Mouse (Mus musculus) hindbrain, embryonic 16.5 days (tissue): ENCODE data around the gene Ier2. TPM values are rescaled to one million over a fixed set of nuclear protein-coding genes. Genes with fewer than 3 reads are reported as not detected.

Experiments
- ATAC-seq: fragments of 200-750 bp; cut with Nextera tagmentation; 2 replicates; pipeline ENCODE4 v1.8.0; 2017; ENCODE audit warnings: moderate TSS enrichment, moderate library complexity
- H3K27ac ChIP-seq: fragments of 300-500 bp; sonication (generic); 2 replicates; pipeline ENCODE4 v1.5.1; 2014; ENCODE audit warnings: low read depth, mild to moderate bottlenecking, control low read depth, low read length, moderate library complexity
- H3K27me3 ChIP-seq: fragments of 300-500 bp; sonication (generic); replicated peaks from 2 replicates; pipeline ENCODE4 v1.6.1; 2014; ENCODE audit warnings: low read length; ENCODE audit not compliant: control insufficient read depth, insufficient read depth
- H3K36me3 ChIP-seq: fragments of 300-500 bp; sonication (generic); 2 replicates; pipeline ENCODE4 v1.6.1; 2014; ENCODE audit warnings: mild to moderate bottlenecking, low read length, moderate library complexity, mixed read lengths; ENCODE audit not compliant: control insufficient read depth, insufficient read depth
- H3K4me1 ChIP-seq: fragments of 300-500 bp; sonication (generic); 2 replicates; pipeline ENCODE4 v1.6.1; 2014; ENCODE audit warnings: low read depth, low read length; ENCODE audit not compliant: control insufficient read depth, insufficient read depth
- H3K4me2 ChIP-seq: fragments of 300-500 bp; sonication (generic); 2 replicates; pipeline ENCODE4 v1.6.1; 2014; ENCODE audit warnings: mild to moderate bottlenecking, low read length, control low read depth, moderate library complexity
- H3K4me3 ChIP-seq: fragments of 300-500 bp; sonication (generic); 2 replicates; pipeline ENCODE4 v1.5.1; 2014; ENCODE audit warnings: mild to moderate bottlenecking, low read length, control low read depth, moderate library complexity
- H3K9ac ChIP-seq: fragments of 300-500 bp; sonication (generic); 2 replicates; pipeline ENCODE4 v1.6.1; 2014; ENCODE audit warnings: low read depth, mild to moderate bottlenecking, control low read depth, low read length, moderate library complexity
- H3K9me3 ChIP-seq: fragments of 300-500 bp; sonication (generic); 2 replicates; pipeline ENCODE4 v1.6.1; 2014; ENCODE audit warnings: mild to moderate bottlenecking, low read length, moderate library complexity; ENCODE audit not compliant: control insufficient read depth
- WGBS: fragments of 180-500 bp; shearing (Covaris S2); extraction: QIAGEN DNeasy Blood & Tissue Kit; methylation state at CpG from one replicate; pipeline ENCODE4 v1.1.7; 2014; 5-methylcytosine and 5-hydroxymethylcytosine counted together
- polyA plus RNA-seq: library from polyadenylated mRNA; unstranded; fragments of >200 nt; fragmentation: Nextera tagmentation; extraction: Ambion mirVana; gene quantifications from 2 replicates; pipeline ENCODE4 v1.2.1, GENCODE M21; 2015

The Ier2 gene
- polyA plus RNA-seq, 1 experiment from 2014 or later, result 18.2 TPM

DNA sequence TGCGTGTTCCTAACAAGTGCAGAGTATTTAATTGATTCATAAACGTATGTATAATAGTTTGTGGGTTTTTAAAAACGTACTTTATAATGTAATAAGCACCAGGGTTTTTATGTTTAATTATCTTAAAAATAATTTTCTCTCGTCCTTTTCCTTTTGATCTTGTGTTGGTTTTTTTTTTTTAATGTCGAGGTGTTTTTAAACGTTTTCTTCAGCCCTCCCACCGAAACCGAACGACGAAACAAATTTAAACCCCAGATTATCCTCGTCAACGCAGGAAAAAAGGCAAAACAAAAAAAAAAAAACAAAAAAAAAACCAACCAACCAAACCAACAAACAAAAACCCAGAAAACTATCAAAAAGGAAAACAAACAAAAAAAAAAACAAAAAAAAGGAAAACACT is 43.3 kb upstream of the Ier2 start:
- H3K36me3 ChIP-seq, result no peaks in the 10 kb centered on the region
- H3K27me3 ChIP-seq, result peaks cover 20% of the 10 kb centered on the region
- peak overlapping the region; percentile 45 for H3K4me2 ChIP-seq
- no peak overlapping the region; the same call in 1 of the 2 replicates for H3K4me3 ChIP-seq
- no peaks in the 10 kb centered on the region for H3K9me3 ChIP-seq
- H3K27ac ChIP-seq, result no peak overlapping the region
- WGBS, result 6% methylated on average over 12 of the region's 12 CpGs
- ATAC-seq, result no peak
- H3K4me1 ChIP-seq, result peaks cover 33% of the 10 kb centered on the region
- peak overlapping the region; percentile 51 for H3K9ac ChIP-seq

DNA sequence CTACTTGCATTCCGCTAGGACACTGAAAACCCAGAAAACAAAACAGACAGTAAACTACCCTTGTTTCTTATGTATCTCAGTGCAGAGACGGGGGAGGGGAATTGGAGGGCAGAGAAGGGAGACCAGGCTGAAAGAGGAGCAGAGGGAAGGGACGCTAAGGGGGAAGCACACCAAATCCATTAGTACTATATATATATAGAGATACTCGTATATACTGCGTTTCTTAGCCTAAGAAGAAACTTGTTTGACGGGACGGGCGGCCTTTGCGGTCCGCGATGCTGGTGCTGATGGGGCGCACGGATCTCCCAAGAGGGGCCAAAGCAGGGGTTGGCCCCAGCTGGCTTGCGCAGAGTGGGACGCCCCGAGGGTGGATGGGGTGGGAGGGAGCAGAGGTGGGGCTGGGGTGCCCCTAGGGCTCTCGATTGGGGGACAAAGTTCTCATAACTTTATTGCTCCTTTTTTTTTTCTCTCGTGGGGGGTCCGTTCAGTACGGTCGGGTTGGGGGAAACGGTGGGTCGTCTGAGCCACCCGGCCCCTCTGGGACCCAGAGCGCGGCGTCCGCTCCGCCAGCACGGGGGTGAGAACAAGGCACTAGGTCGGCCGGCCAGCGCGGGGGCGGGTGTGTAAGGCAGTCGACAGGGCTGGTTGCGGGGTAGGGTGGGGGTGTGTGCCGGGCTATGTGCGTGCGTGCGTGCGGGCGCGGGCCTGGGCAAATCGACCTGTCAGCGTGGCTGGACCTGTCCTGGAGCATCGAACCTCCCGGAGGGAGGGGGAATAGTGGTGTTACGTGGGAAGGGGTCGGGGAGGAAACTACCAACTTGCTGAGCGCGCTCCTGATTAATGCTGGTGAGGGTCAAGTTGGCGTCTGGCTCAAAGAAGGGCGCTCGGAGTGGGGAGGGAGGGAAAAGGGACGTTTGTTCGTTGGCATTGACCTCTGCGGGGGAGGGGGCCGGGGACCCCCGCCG is 42.5 kb upstream of the Ier2 start:
- H3K4me2 ChIP-seq, result peak overlapping the region; percentile 45
- WGBS, result 2% methylated on average over 57 of the region's 61 CpGs
- ATAC-seq, result no peak
- peak overlapping the region; percentile 69 for H3K27ac ChIP-seq
- peaks cover 20% of the 10 kb centered on the region for H3K27me3 ChIP-seq
- peak overlapping the region; percentile 20 for H3K4me3 ChIP-seq
- peak overlapping the region; percentile 51 for H3K9ac ChIP-seq
- no peaks in the 10 kb centered on the region for H3K9me3 ChIP-seq
- peaks cover 33% of the 10 kb centered on the region for H3K4me1 ChIP-seq
- H3K36me3 ChIP-seq, result no peaks in the 10 kb centered on the region

- H3K27ac ChIP-seq, result peak overlapping the region; percentile 69
- H3K9me3 ChIP-seq, result no peaks in the 10 kb centered on the region
- 4% methylated on average over 16 of the region's 16 CpGs for WGBS
- H3K4me1 ChIP-seq, result peaks cover 28% of the 10 kb centered on the region
- peak overlapping the region; percentile 41; the same call in 1 of the 2 replicates for H3K9ac ChIP-seq
- ATAC-seq, result no peak
- no peaks in the 10 kb centered on the region for H3K36me3 ChIP-seq
- peaks cover 20% of the 10 kb centered on the region for H3K27me3 ChIP-seq
- peak overlapping the region; percentile 45 for H3K4me2 ChIP-seq
- no peak overlapping the region for H3K4me3 ChIP-seq
Measured at GRCm38 (mm10) chr8:84704356-84704755, 41.7 kb upstream of the Ier2 start.

GRCm38 (mm10) chr8:84703466-84704249 is 41.0 kb upstream of the Ier2 start:
- WGBS, result 12% methylated on average over 34 of the region's 38 CpGs

DNA sequence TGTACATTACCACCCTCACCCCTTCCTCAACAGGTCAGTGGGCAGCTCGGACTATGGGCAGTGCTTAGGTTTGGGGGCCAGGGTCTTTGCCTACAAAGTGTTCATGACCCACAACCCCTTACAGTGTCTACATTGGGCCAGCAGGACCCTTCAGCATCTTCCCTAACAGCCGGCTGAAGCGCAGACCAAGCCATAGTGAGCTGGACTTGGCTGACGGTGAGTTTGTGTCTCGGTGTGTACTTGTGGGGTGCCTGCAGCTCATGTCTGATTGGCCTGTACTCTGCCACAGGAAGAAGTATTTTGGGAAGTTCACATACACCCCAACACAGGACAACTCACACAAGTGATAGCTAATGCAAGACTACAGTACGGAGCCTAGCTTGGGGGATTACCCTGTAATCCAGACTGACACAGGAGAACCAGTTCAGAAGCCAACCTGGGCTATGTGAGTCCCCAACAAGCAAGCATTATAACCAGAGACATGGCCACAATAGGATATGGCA is 40.4 kb upstream of the Ier2 start:
- Histone ChIP-seq H3K36me3 (peaks cover 5% of the 10 kb centered on the region; the same call in 1 of the 2 replicates), H3K4me3 (no peak overlapping the region), H3K9me3 (no peaks in the 10 kb centered on the region), H3K27me3 (peaks cover 20% of the 10 kb centered on the region), H3K4me2 (peak overlapping the region; percentile 13), H3K27ac (no peak overlapping the region), H3K9ac (no peak overlapping the region), H3K4me1 (peaks cover 21% of the 10 kb centered on the region)
- ATAC-seq, result no peak
- WGBS, result 82% methylated on average over 6 of the region's 6 CpGs

More at GRCm38 (mm10) chr8:84703466-84704249, 41.0 kb upstream of the Ier2 start:
- H3K27me3 ChIP-seq, result peaks cover 20% of the 10 kb centered on the region
- no peaks in the 10 kb centered on the region for H3K9me3 ChIP-seq
- no peak for ATAC-seq
- H3K4me2 ChIP-seq, result peak overlapping the region; percentile 21; the same call in 1 of the 2 replicates
- peak overlapping the region; percentile 41 for H3K9ac ChIP-seq
- no peaks in the 10 kb centered on the region; the same call in 1 of the 2 replicates for H3K36me3 ChIP-seq
- 0 out of 2 replicates have a peak overlapping the region, but pooled peaks have one; percentile 3 for H3K4me3 ChIP-seq
- H3K4me1 ChIP-seq, result peaks cover 24% of the 10 kb centered on the region
- H3K27ac ChIP-seq, result peak overlapping the region; percentile 69; the same call in 1 of the 2 replicates

DNA sequence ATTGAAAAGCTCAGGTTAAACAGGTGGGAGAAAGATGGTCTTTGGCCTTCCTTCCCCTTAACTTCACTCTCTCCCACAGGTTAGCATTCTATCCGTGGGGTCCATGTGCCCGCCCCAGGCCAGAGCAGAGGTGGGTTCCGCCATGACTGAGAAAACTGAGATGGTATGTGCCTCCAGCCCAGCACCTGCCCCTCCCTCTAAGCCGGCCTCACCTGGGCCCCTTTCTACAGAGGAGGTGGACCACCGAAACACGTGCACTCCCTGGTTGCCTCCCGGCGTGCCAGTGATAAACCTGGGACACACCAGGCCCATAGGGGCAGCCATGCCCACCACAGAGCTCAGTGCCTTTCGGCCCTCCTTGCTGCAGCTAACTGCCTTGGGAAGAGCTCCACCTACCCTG is 39.9 kb upstream of the Ier2 start:
- peaks cover 18% of the 10 kb centered on the region for H3K4me1 ChIP-seq
- no peak overlapping the region for H3K9ac ChIP-seq
- 75% methylated on average over 9 of the region's 9 CpGs for WGBS
- ATAC-seq, result no peak
- peaks cover 9% of the 10 kb centered on the region for H3K36me3 ChIP-seq
- H3K4me2 ChIP-seq, result peak overlapping the region; percentile 13
- no peaks in the 10 kb centered on the region for H3K9me3 ChIP-seq
- H3K4me3 ChIP-seq, result no peak overlapping the region
- no peak overlapping the region for H3K27ac ChIP-seq
- peaks cover 19% of the 10 kb centered on the region for H3K27me3 ChIP-seq

DNA sequence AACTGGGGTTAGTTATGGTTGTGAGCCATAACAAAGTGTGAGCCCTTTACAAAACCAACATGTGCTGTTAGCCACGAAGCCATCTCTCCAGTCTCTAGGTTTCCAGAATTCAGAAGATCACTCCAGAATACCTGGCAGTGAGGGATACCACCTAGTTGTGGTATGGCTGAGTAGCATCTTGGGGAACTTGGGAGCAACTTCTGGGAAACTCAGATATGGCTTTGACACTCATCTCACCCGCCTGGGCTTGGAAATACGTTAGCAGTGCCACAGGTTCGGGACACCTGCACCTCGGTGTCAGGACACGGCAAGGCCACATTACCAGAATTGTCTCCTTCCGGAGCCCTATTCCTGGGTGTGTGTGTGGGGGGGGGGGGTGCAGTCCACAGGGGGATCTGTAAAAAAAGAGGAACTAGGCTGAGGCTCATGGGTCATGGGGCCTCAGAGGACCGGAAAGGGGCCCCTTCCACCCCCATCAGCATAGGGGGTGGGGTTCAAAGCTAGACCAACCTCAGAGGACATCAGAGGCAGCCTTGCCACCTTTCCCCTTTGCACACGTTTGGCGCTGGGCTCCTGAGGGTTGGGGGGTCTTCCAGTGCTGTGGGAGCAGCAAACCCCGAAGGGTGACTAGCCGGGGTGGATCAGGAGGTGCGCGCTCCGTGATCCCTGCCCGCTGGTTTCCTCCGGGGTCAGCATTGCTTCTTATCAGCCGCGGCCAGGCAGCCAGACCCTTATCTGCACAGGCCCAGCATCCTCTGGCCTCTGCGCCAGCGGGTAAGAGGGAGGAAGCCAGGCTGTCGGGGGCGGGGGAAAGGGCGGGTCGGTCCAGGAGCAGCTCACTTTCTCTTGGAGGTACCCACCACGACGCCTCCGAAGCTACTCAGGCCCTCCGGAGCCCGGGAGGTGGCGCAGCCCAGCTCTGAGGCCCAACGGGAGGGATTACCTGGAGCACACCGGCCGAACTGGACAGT is 38.6 kb upstream of the Ier2 start, which contains the start of gene Lyl1:
Gene Lyl1 (plus strand): TSS at position 517 of the 971 bp plus-strand sequence.
- H3K9ac ChIP-seq, result peak within 1 kb of the TSS; percentile 36
- H3K27ac ChIP-seq, result peak within 1 kb of the TSS; percentile 24
- WGBS, result 16% methylated on average over 34 of the region's 34 CpGs
- ATAC-seq, result no peak; the same call in 1 of the 2 replicates
- H3K27me3 ChIP-seq, result peaks cover 17% of the 10 kb centered on the region
- H3K4me2 ChIP-seq, result no peak within 1 kb of the TSS; the same call in 1 of the 2 replicates
- H3K36me3 ChIP-seq, result peaks cover 18% of the 10 kb centered on the region
- no peak within 1 kb of the TSS for H3K4me3 ChIP-seq
- peaks cover 12% of the 10 kb centered on the region for H3K4me1 ChIP-seq
- H3K9me3 ChIP-seq, result no peaks in the 10 kb centered on the region

DNA sequence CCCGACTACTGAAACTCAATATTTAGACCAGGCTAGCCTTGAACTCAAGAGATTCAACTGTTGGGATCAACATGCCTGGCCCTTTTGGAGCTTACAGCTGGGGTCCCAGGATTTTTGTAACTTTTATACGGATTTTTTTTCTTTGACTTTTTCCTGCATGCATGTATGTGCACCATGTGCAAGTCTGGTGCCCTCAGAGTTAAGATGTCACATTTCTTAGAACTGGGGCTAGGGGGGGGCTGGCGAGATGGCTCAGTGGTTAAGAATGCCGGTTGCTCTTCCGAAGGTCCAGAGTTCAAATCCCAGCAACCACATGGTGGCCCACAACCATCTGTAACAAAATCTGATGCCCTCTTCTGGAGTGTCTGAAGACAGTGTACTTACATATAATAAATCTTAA is 37.9 kb upstream of the Ier2 start:
- no peak for ATAC-seq
- H3K4me2 ChIP-seq, result no peak overlapping the region
- no peak overlapping the region for H3K4me3 ChIP-seq
- H3K4me1 ChIP-seq, result peaks cover 10% of the 10 kb centered on the region
- no peak overlapping the region for H3K9ac ChIP-seq
- no peak overlapping the region; the same call in 1 of the 2 replicates for H3K27ac ChIP-seq
- no peaks in the 10 kb centered on the region for H3K9me3 ChIP-seq
- peaks cover 18% of the 10 kb centered on the region for H3K36me3 ChIP-seq
- 87% methylated on average over 5 of the region's 5 CpGs for WGBS
- peaks cover 17% of the 10 kb centered on the region for H3K27me3 ChIP-seq
